Mouse (Mus musculus) bone marrow macrophage, adult 2 months (primary cell): Measurements from ENCODE around the gene 4931422A03Rik.

Experiments
- CTCF ChIP-seq: IDR thresholded peaks from 2 replicates; pipeline ENCODE4 v1.5.1; 2012; ENCODE audit warnings: low read depth, mild to moderate bottlenecking, low read length, moderate library complexity
- POLR2A ChIP-seq: IDR thresholded peaks from 2 replicates; pipeline ENCODE4 v1.6.1; 2012; ENCODE audit warnings: mild to moderate bottlenecking, low read depth, low read length, borderline replicate concordance

DNA sequence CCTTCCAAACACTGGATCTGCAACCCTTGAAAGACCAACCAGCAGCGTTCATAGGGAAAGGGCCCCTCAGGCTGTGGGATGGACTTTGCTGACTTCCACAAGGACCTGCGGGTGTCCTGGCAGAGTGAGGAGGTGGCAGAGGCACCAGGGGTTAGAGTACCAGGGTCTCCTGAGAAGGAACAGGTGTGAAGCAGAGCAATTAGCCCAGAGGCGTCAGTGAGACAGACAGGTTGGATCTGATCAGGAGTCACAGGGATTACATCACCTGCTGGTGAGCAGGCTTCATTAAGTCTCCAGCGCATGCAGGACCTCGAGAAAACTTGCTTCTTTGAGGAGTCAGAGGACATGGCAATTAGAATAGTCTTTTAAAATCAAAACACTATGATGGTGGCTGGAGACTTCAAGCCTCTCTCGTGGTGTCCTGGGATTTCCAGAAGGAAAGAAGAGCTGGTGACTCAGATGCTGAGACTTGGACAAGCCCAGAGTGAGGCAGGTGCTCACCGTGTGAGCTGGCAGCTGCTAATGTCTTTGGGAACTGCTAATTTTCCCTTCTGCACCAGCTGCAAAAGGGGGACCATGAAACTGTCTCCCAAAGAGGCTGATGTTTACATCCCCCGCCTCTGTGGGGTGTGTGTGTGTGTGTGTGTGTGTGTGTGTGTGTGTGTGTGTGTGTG, 80.0 kb downstream of the 4931422A03Rik start:
- TF ChIP-seq POLR2A = no peak
- TF ChIP-seq CTCF = no peak
